Mouse (Mus musculus) kidney, postnatal 4 days (tissue): ENCODE measurements around the gene Acox3.

Experiments used
- DNase-seq, 2 experiments: peaks; one replicate each; pipeline ENCODE4 v3.0.0; 2021; ENCODE audit warnings: mixed read lengths in 2 of 2

Gene Acox3

GRCm38 (mm10) chr5:35582445-35583220, at the start of gene Acox3:
TSS of gene Acox3 (plus strand) at chr5:35583040.
- DNase-seq = peak; percentile 98

DNA sequence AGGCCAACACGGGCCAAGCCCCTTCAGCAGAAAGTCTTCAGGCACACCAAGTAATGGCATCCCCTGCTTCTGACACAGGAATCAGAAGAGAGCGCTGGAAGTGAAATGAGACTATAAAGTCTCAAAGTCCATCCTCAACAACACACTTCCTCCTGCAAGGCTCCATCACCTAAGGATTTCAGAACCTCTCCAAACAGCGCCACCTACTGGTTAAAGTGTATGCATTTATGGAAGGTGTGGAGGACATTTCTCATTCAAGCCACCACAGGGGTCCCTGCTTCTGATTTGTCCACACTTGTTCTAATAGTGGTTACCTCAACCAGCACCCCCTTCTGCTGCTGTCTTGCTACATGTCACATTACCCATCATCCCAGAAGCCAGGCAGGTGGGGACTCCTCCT, 46.6 kb upstream of the Acox3 start:
- no peak for DNase-seq

- DNase-seq = no peak
These were observed 45.4 kb upstream of the Acox3 start for GRCm38 (mm10) chr5:35537474-35537873.

- DNase-seq = no peak
These were observed 44.8 kb upstream of the Acox3 start for GRCm38 (mm10) chr5:35538022-35538421.

DNA sequence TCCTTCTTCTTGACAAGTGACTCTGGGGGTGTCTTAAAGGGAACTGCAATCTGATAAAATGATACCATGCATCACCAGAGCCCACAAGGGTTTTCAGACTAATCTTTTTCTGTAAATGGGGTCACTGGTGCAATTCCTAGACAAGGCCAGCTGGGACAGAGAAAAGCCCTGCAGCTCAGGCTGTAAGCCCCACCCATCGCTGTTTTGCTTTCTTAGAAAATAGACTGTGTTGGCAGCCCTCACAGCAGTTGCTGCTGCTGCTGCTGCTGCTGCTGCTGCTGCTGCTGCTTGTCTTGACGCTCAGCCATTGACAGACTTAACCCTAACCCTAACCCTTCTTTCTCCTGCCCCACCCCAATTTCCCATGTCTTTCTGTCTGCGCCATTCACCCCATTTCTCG, 43.3 kb upstream of the Acox3 start:
- DNase-seq = peak; percentile 39 to 54

- peak in 1 of 2 experiments; percentile 44 for DNase-seq
These were observed 42.3 kb upstream of the Acox3 start for GRCm38 (mm10) chr5:35540555-35540954.

DNA sequence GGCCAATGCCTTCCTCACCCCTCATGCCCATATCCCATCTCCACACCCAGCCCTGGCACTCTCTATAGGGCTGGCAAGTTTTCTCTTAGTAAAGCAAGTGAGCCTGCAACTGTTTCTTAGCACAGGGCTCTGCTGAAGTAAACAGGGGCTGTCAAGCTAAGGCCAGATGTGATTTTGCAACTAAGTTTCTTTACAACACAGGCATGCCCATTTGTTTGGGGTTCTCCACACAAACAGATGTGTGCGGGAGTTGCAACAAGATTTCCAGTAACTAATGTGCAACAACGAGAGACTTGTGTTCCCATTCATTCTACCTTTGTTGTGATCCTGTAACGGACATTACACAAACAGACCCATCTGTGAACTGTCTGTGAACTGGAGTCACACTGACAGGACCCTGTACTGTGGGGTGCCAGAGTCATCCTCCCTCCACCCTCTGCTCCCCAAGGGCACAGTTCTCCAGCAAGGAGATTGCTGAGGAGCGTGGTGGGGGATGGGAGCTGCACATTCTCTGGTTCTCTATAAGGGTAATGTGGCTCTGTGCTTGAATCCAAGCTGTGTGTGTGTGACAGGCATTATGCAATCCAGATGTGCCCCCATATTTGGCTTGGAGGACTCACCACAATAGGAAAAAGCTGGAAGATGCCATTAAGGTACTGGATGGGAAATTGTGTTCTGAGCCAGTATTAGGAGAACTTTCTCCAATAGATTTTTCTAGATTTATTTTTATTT, 41.6 kb upstream of the Acox3 start:
- DNase-seq = no peak

GRCm38 (mm10) chr5:35546127-35546526, 36.7 kb upstream of the Acox3 start:
- no peak for DNase-seq

- peak in 1 of 2 experiments; percentile 34 for DNase-seq
These were observed 30.7 kb upstream of the Acox3 start for GRCm38 (mm10) chr5:35551855-35552837.

DNA sequence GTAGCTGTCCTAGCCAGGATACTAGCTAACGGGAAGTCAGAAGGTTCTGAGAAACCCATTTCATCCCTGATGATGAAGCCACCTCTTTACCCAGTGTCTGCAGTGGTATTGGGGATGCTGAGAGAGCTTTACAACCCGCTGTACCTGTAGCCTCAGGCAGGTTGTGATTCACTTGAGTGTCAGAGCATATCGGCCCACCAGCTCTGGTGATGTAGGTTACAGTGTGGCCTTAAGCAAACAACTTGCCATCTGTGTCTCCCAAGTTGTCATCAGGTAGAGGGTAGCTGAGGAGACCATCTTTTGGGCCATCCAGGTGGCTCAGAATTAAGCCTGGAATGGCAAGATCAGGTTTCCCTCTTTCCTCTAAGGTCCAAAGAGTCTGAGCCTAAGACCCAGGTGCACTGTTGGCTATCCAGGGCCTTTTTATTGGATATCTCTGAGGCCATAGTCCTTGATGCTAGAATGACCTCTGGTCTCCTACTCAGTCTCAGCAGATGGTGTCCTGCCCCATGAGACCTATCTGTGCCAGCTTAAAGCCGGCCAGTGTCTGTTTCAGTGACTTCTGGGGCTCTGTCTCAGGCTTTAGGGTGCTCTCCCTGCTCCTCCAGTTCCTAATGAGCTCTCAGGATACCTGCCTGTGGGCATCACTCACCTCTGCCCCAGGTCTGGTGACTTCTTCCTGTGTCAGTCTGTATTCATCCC, 29.9 kb upstream of the Acox3 start:
- DNase-seq = no peak

- no peak for DNase-seq
These were observed 26.4 kb upstream of the Acox3 start for GRCm38 (mm10) chr5:35556393-35556792.

DNA sequence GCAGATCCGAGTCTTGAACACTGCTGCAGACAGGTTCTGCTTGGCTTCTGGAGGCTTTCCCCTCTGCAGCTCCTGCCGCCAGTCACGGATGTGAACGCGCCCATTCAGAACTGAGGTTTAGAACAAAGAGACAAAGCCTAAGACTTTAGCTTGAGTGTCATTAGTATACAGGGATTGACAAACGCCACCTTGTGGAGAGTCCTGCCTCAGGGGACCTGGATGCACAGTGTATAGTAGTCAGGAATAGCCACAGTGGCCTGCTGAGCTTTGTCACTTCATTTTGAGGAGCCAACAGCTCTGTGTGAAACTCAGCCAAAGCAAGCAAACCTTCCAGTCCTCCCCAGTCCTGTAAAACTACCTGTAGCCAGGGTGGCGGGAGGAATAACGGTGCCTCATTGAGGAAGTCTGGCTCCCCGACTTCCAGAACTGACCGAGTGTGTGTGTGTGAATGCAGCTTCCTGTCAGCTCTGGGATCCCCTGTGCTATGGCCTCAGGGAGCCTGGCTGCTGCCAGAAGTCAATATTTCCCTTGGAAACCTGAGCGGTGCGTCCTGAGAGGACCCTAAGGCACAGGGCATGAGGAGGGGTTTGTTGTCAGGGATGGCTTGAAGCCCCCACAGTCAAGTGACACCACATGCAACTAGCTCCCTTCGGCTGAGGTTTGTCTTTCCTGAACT, 24.8 kb upstream of the Acox3 start:
- peak; percentile 54 to 57 for DNase-seq

DNA sequence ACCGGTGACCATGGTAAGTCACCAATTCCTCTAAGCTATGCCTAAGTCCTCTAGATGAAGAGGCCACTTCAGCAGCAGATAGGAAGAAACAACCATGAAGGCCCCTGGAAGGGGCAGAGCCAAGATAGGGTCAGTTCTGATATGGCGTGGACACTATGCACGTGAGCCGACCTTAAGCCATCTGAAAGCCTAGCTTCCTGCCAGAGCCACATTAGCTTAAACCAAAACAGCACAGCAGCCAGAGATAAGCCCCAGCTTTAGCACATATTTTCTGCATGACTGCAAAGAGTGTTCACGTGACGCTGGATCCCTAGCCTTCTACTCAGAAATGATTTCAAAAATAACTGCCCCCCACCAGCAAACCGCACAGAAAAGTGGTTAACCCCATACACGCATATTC, 23.4 kb upstream of the Acox3 start:
- DNase-seq = no peak

DNA sequence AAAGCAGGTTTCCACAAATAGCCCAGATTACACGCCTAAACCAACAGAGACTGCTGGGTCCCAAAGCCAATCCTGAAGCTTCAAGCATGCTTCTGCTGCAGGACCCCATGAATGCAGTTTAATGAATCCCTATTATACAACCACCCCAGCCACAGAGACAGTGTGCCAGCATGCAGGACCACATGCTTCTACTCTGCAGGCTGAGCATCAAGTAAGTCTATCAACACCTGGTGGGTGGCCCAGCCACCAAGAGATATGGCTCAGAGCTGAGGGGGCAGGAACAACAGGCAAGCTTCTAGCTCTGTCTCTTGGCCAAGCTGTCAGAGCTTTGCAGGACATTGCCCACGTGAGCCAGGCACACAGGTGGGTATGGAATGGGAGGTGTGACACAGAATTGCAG, 20.2 kb upstream of the Acox3 start:
- DNase-seq = no peak

GRCm38 (mm10) chr5:35563449-35563848, 19.4 kb upstream of the Acox3 start:
- DNase-seq = peak; percentile 89 to 91

GRCm38 (mm10) chr5:35565217-35565616, 17.6 kb upstream of the Acox3 start:
- DNase-seq = no peak

DNA sequence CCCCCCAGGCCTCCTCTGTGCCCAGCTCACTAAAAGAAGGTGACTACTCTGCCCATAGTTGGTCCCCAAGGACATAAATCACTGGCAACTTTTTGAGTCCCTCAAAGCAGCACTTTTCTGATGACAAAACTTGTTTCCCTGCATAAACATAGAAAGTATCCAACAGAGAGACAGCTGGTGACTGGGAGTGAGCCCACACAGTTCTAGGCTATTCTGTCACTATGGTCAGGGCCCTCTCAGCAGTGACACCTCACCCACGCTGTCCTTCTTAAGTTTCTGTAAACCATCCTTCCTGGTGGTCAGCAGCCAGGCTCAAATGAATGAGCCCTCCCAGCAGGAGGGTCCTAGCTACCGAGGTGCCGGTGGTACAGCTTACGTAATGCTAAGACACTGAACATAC, 16.2 kb upstream of the Acox3 start:
- DNase-seq = no peak

- no peak for DNase-seq
These were observed 11.3 kb upstream of the Acox3 start for GRCm38 (mm10) chr5:35571546-35571945.

- DNase-seq = peak; percentile 96 to 97
These were observed 7.9 kb upstream of the Acox3 start, which contains the start of gene Trmt44 for GRCm38 (mm10) chr5:35574653-35575599. TSS of gene Trmt44 (minus strand) at chr5:35575070.

DNA sequence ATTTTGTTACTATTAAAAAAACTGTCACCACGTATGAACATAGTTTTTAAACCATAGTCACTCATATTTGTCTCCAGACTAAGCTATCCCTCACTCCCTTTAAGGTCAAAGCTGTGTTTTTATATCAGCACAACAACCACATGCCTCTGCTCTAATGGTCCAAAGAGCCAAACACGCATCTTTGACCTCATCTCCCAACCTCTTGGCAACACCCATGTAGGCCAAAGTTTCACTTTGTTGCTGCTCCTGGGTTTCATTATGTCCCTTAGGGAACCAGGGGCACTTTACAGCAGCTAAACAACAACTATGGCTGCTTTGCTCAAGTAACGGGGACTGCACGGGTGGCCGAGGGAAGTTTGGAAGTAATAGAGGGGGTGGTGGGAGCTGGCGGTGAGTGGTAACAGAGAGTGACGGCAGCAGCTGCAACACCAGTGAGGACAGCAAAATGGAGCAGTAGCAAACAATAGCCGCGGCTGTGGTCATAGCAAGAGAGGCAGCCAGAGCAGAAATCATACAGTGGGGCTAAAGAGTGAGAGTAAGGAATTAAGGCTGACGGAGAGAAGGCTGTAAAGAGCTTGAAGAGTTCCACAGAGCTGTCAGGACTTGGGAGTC, 6.3 kb upstream of the Acox3 start:
- no peak for DNase-seq
